Mouse (Mus musculus) C2C12 (cell line): Measurements from ENCODE around the gene Caprin1. TPM values are rescaled to one million over a fixed set of nuclear protein-coding genes. Genes with fewer than 3 reads are reported as not detected.

ENCODE experiments used
- H3K27me3 ChIP-seq: one replicate; pipeline ENCODE4 v1.6.1; 2011; ENCODE audit not compliant: control insufficient read depth, insufficient read depth, insufficient read length
- H3K36me3 ChIP-seq: one replicate; pipeline ENCODE4 v1.6.1; 2011; ENCODE audit not compliant: control insufficient read depth, insufficient read depth
- H3K4me3 ChIP-seq: one replicate; pipeline ENCODE4 v1.5.1; 2011; ENCODE audit warnings: mild to moderate bottlenecking, control low read depth; ENCODE audit not compliant: poor library complexity, insufficient read depth, severe bottlenecking
- H3K79me2 ChIP-seq: one replicate; pipeline ENCODE4 v1.6.1; 2011; ENCODE audit not compliant: control insufficient read depth, insufficient read depth
- H3K79me3 ChIP-seq: one replicate; pipeline ENCODE4 v1.6.1; 2011; ENCODE audit warnings: low read depth, control low read depth
- H3ac ChIP-seq: one replicate; pipeline ENCODE3; 2011; ENCODE audit warnings: low read depth; ENCODE audit not compliant: control insufficient read depth, insufficient read length
- CEBPB ChIP-seq: IDR thresholded peaks from one replicate; pipeline ENCODE4 v1.6.1; 2011; ENCODE audit warnings: low read depth, mild to moderate bottlenecking, control low read depth, moderate library complexity
- CTCF ChIP-seq: IDR thresholded peaks from one replicate; pipeline ENCODE4 v1.5.1; 2011; ENCODE audit not compliant: control insufficient read depth, insufficient read depth, insufficient read length
- FOSL1 ChIP-seq: IDR thresholded peaks from one replicate; pipeline ENCODE4 v1.8.0; 2011; ENCODE audit warnings: mild to moderate bottlenecking, low read length; ENCODE audit not compliant: poor library complexity, insufficient read depth, severe bottlenecking
- MAX ChIP-seq: IDR thresholded peaks from one replicate; pipeline ENCODE4 v1.6.1; 2011; ENCODE audit warnings: mild to moderate bottlenecking, control low read depth
- MYOD1 ChIP-seq: IDR thresholded peaks from one replicate; pipeline ENCODE4 v1.6.1; 2011; ENCODE audit warnings: low read depth; ENCODE audit not compliant: control insufficient read depth, insufficient read length
- MYOG ChIP-seq: IDR thresholded peaks from one replicate; pipeline ENCODE4 v1.6.1; 2011; ENCODE audit not compliant: control insufficient read depth, insufficient read length; ENCODE audit errors: extremely low read depth
- USF1 ChIP-seq: IDR thresholded peaks from one replicate; pipeline ENCODE4 v1.6.1; 2011; ENCODE audit warnings: low read depth, mild to moderate bottlenecking, control low read depth, moderate library complexity
- polyA plus RNA-seq: library from polyadenylated mRNA; unstranded; fragments of >200 nt; fragmentation: generic; extraction: Trizol; gene quantifications from one replicate; pipeline ENCODE4 v1.2.1, GENCODE M21; 2012; ENCODE audit warnings: missing spikeins

Caprin1 gene
- polyA plus RNA-seq, 1 experiment, result 161 TPM

- peaks cover 62% of the 10 kb centered on the region for H3K79me2 ChIP-seq
- H3K36me3 ChIP-seq, result peaks cover 49% of the 10 kb centered on the region
- H3K4me3 ChIP-seq, result peak overlapping the region; percentile 97
- H3K79me3 ChIP-seq, result peaks cover 57% of the 10 kb centered on the region
- peak overlapping the region; percentile 87 for H3ac ChIP-seq
- no peaks in the 10 kb centered on the region for H3K27me3 ChIP-seq
- TF ChIP-seq MAX, result peak; percentile 92
- TF ChIP-seq MYOD1, result no peak
Measured at GRCm38 (mm10) chr2:103795843-103796210, 1.6 kb downstream of the Caprin1 start.

GRCm38 (mm10) chr2:103792009-103792408, 5.4 kb downstream of the Caprin1 start:
- Histone ChIP-seq H3K4me3 (no peak overlapping the region), H3K79me2 (peaks cover 100% of the 10 kb centered on the region), H3K36me3 (peaks cover 87% of the 10 kb centered on the region), H3ac (no peak overlapping the region), H3K79me3 (peaks cover 96% of the 10 kb centered on the region), H3K27me3 (no peaks in the 10 kb centered on the region)
- TF ChIP-seq MYOG (no peak), CEBPB (no peak), MYOD1 (no peak), CTCF (no peak), MAX (no peak), USF1 (no peak), FOSL1 (no peak)

GRCm38 (mm10) chr2:103785735-103786134, 11.7 kb downstream of the Caprin1 start:
- H3ac ChIP-seq, result no peak overlapping the region
- H3K79me2 ChIP-seq, result peaks cover 100% of the 10 kb centered on the region
- TF ChIP-seq MAX, result no peak
- no peak for TF ChIP-seq CEBPB
- TF ChIP-seq MYOG, result no peak
- no peak for TF ChIP-seq CTCF
- H3K36me3 ChIP-seq, result peaks cover 96% of the 10 kb centered on the region
- H3K79me3 ChIP-seq, result peaks cover 88% of the 10 kb centered on the region
- H3K27me3 ChIP-seq, result no peaks in the 10 kb centered on the region
- H3K4me3 ChIP-seq, result no peak overlapping the region

- Histone ChIP-seq H3K79me2 (peaks cover 100% of the 10 kb centered on the region), H3K27me3 (no peaks in the 10 kb centered on the region), H3K36me3 (peaks cover 96% of the 10 kb centered on the region), H3K79me3 (peaks cover 85% of the 10 kb centered on the region), H3ac (no peak overlapping the region), H3K4me3 (no peak overlapping the region)
- TF ChIP-seq USF1 (no peak), CTCF (no peak), CEBPB (no peak), MYOD1 (no peak), MYOG (no peak), FOSL1 (no peak), MAX (no peak)
Measured at GRCm38 (mm10) chr2:103784621-103785020, 12.8 kb downstream of the Caprin1 start.

- H3K79me3 ChIP-seq, result peaks cover 31% of the 10 kb centered on the region
- no peak overlapping the region for H3ac ChIP-seq
- no peaks in the 10 kb centered on the region for H3K27me3 ChIP-seq
- TF ChIP-seq USF1 (no peak), MYOG (no peak), MYOD1 (no peak), CEBPB (no peak), CTCF (no peak), FOSL1 (no peak), MAX (no peak)
- H3K4me3 ChIP-seq, result no peak overlapping the region
- peaks cover 41% of the 10 kb centered on the region for H3K36me3 ChIP-seq
- H3K79me2 ChIP-seq, result peaks cover 36% of the 10 kb centered on the region
Measured at GRCm38 (mm10) chr2:103762492-103762891, 35.0 kb downstream of the Caprin1 start.

GRCm38 (mm10) chr2:103761993-103762392, 35.5 kb downstream of the Caprin1 start:
- Histone ChIP-seq H3K79me2 (peaks cover 41% of the 10 kb centered on the region), H3K4me3 (no peak overlapping the region), H3K27me3 (no peaks in the 10 kb centered on the region), H3K36me3 (peaks cover 40% of the 10 kb centered on the region), H3K79me3 (peaks cover 36% of the 10 kb centered on the region), H3ac (no peak overlapping the region)
- TF ChIP-seq CTCF, result no peak

GRCm38 (mm10) chr2:103760906-103761716, 36.3 kb downstream of the Caprin1 start, which contains the start of gene Nat10:
Nat10 (minus strand) TSS chr2:103761270.
- Histone ChIP-seq H3K27me3 (no peaks in the 10 kb centered on the region), H3K36me3 (peaks cover 38% of the 10 kb centered on the region), H3K79me2 (peaks cover 42% of the 10 kb centered on the region), H3ac (peak within 1 kb of the TSS; percentile 74), H3K4me3 (peak within 1 kb of the TSS; percentile 95), H3K79me3 (peaks cover 37% of the 10 kb centered on the region)
- TF ChIP-seq USF1 (peak; percentile 82), MAX (peak; percentile 98), CTCF (no peak), MYOD1 (no peak), MYOG (no peak), FOSL1 (no peak), CEBPB (no peak)
